15 mouse cellular contexts compared by ENCODE assay signal in the genomic region with DNA sequence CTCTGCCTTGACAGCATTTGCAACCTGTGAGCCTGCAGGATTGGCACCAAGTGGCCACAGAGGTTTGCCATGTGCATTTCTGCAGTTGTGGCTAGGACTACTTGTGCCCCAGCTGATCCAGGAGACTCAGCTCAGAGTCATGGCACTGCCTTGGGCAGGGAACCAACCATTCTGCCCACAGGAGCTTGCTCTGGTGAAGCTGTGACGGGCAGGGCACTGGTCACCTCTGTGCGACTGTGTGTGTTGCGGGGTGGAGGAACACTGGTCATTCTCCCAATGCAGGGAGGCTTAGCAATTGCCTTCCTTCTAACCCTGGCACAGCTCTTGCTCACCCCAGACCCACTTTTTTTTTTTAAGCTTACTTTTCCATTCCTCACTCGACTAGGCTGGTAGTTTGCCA.
"Had no signal": no experiment of that assay in that cellular context is flagged by ENCODE, and none has a peak within 500 bp of the region (broad histone marks: within the 10 kb centered on the region; RNA-seq: fewer than 3 reads in every experiment).

No protein-coding gene starts in this region.

- H3K9me3 ChIP-seq: neural tube, embryonic 15.5 days; stomach, embryonic 15.5 days had no signal

- DNase-seq: retina, postnatal 1 day; right cerebral cortex, adult 18-20 months; right cerebral cortex, postnatal 14 days; right cerebral cortex, postnatal 25 days; right cerebral cortex, postnatal 4 days; spleen, adult 18-20 months; thymus, adult 18-20 months; thymus, adult 2 months; thymus, postnatal 14 days; thymus, postnatal 25 days; thymus, postnatal 36 days; thymus, postnatal 4 days had no signal

- H3K4me2 ChIP-seq: neural tube, embryonic 15.5 days; stomach, embryonic 15.5 days had no signal

- H3K27me3 ChIP-seq: neural tube, embryonic 15.5 days; stomach, embryonic 15.5 days had no signal

- H3K4me3 ChIP-seq: neural tube, embryonic 15.5 days; stomach, embryonic 15.5 days had no signal

- H3K36me3 ChIP-seq: neural tube, embryonic 15.5 days; stomach, embryonic 15.5 days had no signal

- H3K27ac ChIP-seq: neural tube, embryonic 15.5 days; stomach, embryonic 15.5 days; stomach, postnatal 0 days had no signal

- H3K9ac ChIP-seq: neural tube, embryonic 15.5 days; stomach, embryonic 15.5 days had no signal

- H3K4me1 ChIP-seq: neural tube, embryonic 15.5 days; stomach, embryonic 15.5 days had no signal
